Mouse (Mus musculus) MEL (cell line): ENCODE data around the gene Krtap7-1.

Experiments used
- CTCF ChIP-seq, 3 experiments: IDR thresholded peaks in 2 of 3; conservative IDR thresholded peaks in 1 of 3; 2 replicates each; pipeline ENCODE4 v1.5.1; 2011 to 2012; ENCODE audit warnings: low read length in 3 of 3, low read depth in 2 of 3, mild to moderate bottlenecking in 2 of 3, improper control_type of control experiment in 1 of 3, inconsistent platforms in 1 of 3, mixed read lengths in 1 of 3, moderate library complexity in 1 of 3; ENCODE audit not compliant: control insufficient read depth in 1 of 3, insufficient read depth in 1 of 3, poor library complexity in 1 of 3, severe bottlenecking in 1 of 3
- EP300 ChIP-seq, 2 experiments: IDR thresholded peaks; 2 replicates each; pipeline ENCODE4 v1.6.1; 2011; ENCODE audit warnings: improper control_type of control experiment in 2 of 2, low read length in 2 of 2, low read depth in 1 of 2, mild to moderate bottlenecking in 1 of 2
- GABPA ChIP-seq: IDR thresholded peaks from 2 replicates; pipeline ENCODE4 v1.6.1; 2012; ENCODE audit warnings: low read depth, mild to moderate bottlenecking, inconsistent platforms, low read length, improper control_type of control experiment, moderate library complexity
- MAFK ChIP-seq: IDR thresholded peaks from 2 replicates; pipeline ENCODE4 v1.6.1; 2011; ENCODE audit warnings: low read depth, mild to moderate bottlenecking, low read length, improper control_type of control experiment, borderline replicate concordance
- POLR2A ChIP-seq, 2 experiments: IDR thresholded peaks; 2 replicates each; pipeline ENCODE4 v1.6.1; 2011 to 2012; ENCODE audit warnings: low read length in 2 of 2, mild to moderate bottlenecking in 2 of 2, control low read depth in 1 of 2, improper control_type of control experiment in 1 of 2, low read depth in 1 of 2, moderate library complexity in 1 of 2; ENCODE audit not compliant: control insufficient read depth in 1 of 2, insufficient read depth in 1 of 2, poor library complexity in 1 of 2
- POLR2AphosphoS2 ChIP-seq: IDR thresholded peaks from 2 replicates; pipeline ENCODE4 v1.6.1; 2011; ENCODE audit warnings: low read length, improper control_type of control experiment
- POLR2AphosphoS5 ChIP-seq: IDR thresholded peaks from 2 replicates; pipeline ENCODE4 v1.6.1; 2012; ENCODE audit warnings: low read depth, borderline replicate concordance, mild to moderate bottlenecking, inconsistent platforms, low read length, moderate library complexity, mixed read lengths
- RCOR1 ChIP-seq: IDR thresholded peaks from 2 replicates; pipeline ENCODE4 v1.6.1; 2012; ENCODE audit warnings: low read depth, mild to moderate bottlenecking, inconsistent platforms, low read length, improper control_type of control experiment
- SIN3A ChIP-seq: IDR thresholded peaks from 2 replicates; pipeline ENCODE4 v1.6.1; 2012; ENCODE audit warnings: low read length, improper control_type of control experiment, inconsistent platforms
- TBP ChIP-seq: IDR thresholded peaks from 2 replicates; pipeline ENCODE4 v1.8.0; 2011; ENCODE audit warnings: low read depth, low read length, improper control_type of control experiment
- USF1 ChIP-seq: IDR thresholded peaks from 2 replicates; pipeline ENCODE4 v1.6.1; 2014; ENCODE audit warnings: low read depth, mild to moderate bottlenecking, inconsistent platforms, low read length, improper control_type of control experiment, moderate library complexity
- USF2 ChIP-seq, 2 experiments: IDR thresholded peaks; 2 replicates each; pipeline ENCODE4 v1.6.1; 2011 to 2012; ENCODE audit warnings: improper control_type of control experiment in 2 of 2, low read length in 2 of 2, borderline replicate concordance in 1 of 2, inconsistent platforms in 1 of 2, low read depth in 1 of 2, mild to moderate bottlenecking in 1 of 2; ENCODE audit not compliant: insufficient read depth in 1 of 2
- ZNF384 ChIP-seq: IDR thresholded peaks from 2 replicates; pipeline ENCODE4 v1.6.1; 2012; ENCODE audit warnings: low read depth, mild to moderate bottlenecking, inconsistent platforms, low read length, improper control_type of control experiment

DNA sequence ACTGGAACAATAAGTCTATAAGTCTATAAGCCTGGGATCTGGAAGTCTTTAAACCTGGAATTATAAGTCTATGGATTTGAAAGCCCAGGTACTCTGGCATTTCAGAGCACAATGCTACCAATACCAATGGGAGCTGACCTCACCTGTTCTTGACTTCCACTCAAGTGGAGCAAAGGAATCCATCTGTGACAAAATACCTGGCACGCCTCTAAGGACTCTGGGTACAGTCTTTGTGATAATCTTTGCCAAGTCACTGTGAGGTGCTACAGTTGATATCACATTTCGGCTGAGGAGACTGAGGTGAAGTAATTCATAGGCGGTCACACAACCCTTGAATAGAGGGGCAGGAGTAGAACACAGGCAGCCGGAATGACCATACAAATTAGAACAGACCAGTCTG, 12.9 kb upstream of the Krtap7-1 start:
- TF ChIP-seq POLR2AphosphoS5 (no peak), USF2 (IDR thresholded peaks at IDR 0.05; ENCODE audit: borderline replicate concordance in 1 of 2, insufficient read depth in 1 of 2, low read depth in 1 of 2, low read length in 2 of 2) (no peak), POLR2A (IDR thresholded peaks at IDR 0.05; ENCODE audit: control insufficient read depth in 1 of 2, insufficient read depth in 1 of 2, low read depth in 1 of 2, low read length in 2 of 2, poor library complexity in 1 of 2) (no peak), MAFK (no peak), GABPA (no peak), EP300 (IDR thresholded peaks at IDR 0.05; ENCODE audit: low read depth in 1 of 2, low read length in 2 of 2) (no peak), CTCF (IDR thresholded peaks at IDR 0.05 in 2 of 3, conservative IDR thresholded peaks at IDR 0.05 in 1 of 3; ENCODE audit: control insufficient read depth in 1 of 3, insufficient read depth in 1 of 3, low read depth in 2 of 3, low read length in 3 of 3, poor library complexity in 1 of 3, severe bottlenecking in 1 of 3) (no peak), TBP (no peak), ZNF384 (no peak), USF1 (no peak), POLR2AphosphoS2 (no peak), RCOR1 (no peak), SIN3A (no peak)
